Mouse (Mus musculus) layer of hippocampus, adult 2 months (tissue): ENCODE data around the gene Skil. TPM values are rescaled to one million over a fixed set of nuclear protein-coding genes. Genes with fewer than 3 reads are reported as not detected.
"Not testable (repeated sequence)": the region's sequence is repeated elsewhere in the genome, so short reads cannot be mapped to it uniquely, and the experiment has no call there.

Experiments
- DNase-seq, 2 experiments: peaks; one replicate each; pipeline ENCODE4 v3.0.0; 2022; ENCODE audit warnings: low spot score in 2 of 2
- H3K27ac ChIP-seq: fragments of 200-600 bp; 2 replicates; pipeline ENCODE4 v1.8.1; 2022
- H3K4me3 ChIP-seq: fragments of 200-600 bp; 2 replicates; pipeline ENCODE4 v1.8.1; 2022; ENCODE audit warnings: mild to moderate bottlenecking
- CTCF ChIP-seq: fragments of 200-600 bp; conservative IDR thresholded peaks from 2 replicates; pipeline ENCODE4 v1.8.1; 2022; ENCODE audit warnings: antibody characterized with exemption, mild to moderate bottlenecking, moderate library complexity
- total RNA-seq, 2 experiments: library from RNA; stranded (reverse); gene quantifications; 2 replicates each; pipeline ENCODE4 v1.2.3; 2021

Gene Skil
- total RNA-seq, 2 experiments from 2014 or later: 64.9 to 68.3 TPM

- Histone ChIP-seq H3K4me3 (peak overlapping the region; percentile 1; the same call in 1 of the 2 replicates), H3K27ac (peak overlapping the region; percentile 37; the same call in 1 of the 2 replicates)
- no peak for TF ChIP-seq CTCF
- no peak for DNase-seq
Observed at GRCm38 (mm10) chr3:31107674-31108073, 12.8 kb downstream of the Skil start.

GRCm38 (mm10) chr3:31109108-31109507 lies 14.2 kb downstream of the Skil start:
- Histone ChIP-seq H3K4me3 (no peak overlapping the region), H3K27ac (no peak overlapping the region)
- DNase-seq: no peak
- TF ChIP-seq CTCF: peak; percentile 72

- no peak for DNase-seq
- no peak for TF ChIP-seq CTCF
- Histone ChIP-seq H3K4me3 (no peak overlapping the region), H3K27ac (no peak overlapping the region)
Observed at GRCm38 (mm10) chr3:31123098-31123497, 28.2 kb downstream of the Skil start.

DNA sequence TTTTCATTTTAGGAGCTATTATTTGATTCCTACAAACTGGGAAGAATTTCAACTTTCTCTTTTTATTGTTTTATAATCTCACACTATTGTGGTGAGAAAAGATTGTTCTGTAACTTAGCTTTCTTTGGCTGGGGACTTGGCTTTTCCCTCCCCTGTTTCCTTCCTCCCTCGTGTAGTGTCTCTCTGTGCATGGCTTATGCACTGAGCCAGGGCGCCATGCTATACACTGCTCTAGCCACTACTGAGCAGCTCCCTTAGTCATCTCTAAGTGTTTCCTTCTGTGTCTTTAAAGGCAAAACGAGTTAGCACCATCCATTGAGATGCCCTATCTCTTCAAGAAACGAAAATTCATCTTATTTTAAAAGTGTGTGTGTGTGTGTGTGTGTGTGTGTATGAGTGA lies 31.4 kb downstream of the Skil start:
- Histone ChIP-seq H3K4me3 (no peak overlapping the region), H3K27ac (no peak overlapping the region)
- no peak for DNase-seq
- no peak for TF ChIP-seq CTCF

GRCm38 (mm10) chr3:31126848-31127247 lies 32.0 kb downstream of the Skil start:
- no peak overlapping the region for H3K4me3 ChIP-seq
- no peak for TF ChIP-seq CTCF
- H3K27ac ChIP-seq: no peak overlapping the region
- no peak for DNase-seq

DNA sequence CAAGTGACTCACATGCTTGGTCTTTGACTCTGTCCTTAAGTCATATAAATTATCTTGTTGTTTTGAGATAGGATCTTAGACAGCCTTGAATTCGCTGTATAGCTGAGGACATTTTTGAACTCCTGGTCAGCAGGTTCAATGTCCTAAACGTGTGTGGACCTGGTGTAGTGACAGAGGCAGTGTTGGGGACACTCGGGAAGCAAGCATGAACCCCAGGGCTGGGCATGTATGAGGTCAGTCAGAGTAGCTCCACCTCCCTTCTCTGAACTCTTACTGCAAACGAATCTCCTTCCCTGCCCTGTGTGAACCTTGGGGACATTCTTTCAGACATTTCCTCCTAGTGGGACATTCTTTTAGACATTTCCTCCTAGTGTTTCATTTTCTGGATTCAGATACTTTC lies 34.9 kb downstream of the Skil start:
- TF ChIP-seq CTCF: no peak
- Histone ChIP-seq H3K4me3 (no peak overlapping the region), H3K27ac (no peak overlapping the region)
- no peak for DNase-seq

- no peak for TF ChIP-seq CTCF
- DNase-seq: no peak
Observed at GRCm38 (mm10) chr3:31133664-31134063, 38.8 kb downstream of the Skil start.

DNA sequence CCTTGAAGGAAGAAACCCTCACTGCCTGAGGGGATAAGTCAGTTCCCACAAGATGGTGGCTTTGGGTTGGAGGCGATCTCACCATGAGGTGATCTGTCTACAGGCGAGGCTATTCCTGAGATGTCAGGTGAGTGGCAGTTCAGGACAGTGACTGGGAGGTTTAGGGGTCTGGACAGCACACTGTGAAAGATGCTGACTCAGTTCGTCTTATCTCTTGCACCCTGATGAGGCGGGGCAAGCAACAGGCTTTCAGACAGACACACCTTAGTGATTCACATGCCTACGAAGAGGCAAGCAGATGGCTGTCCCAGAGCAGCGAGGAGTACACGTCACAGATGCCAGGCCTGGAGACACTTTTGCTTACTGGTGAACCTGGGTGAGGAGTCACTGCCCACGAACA lies 39.4 kb downstream of the Skil start:
- no peak overlapping the region for H3K4me3 ChIP-seq
- no peak overlapping the region for H3K27ac ChIP-seq
- TF ChIP-seq CTCF: no peak
- no peak for DNase-seq

More at GRCm38 (mm10) chr3:31133664-31134063, 38.8 kb downstream of the Skil start:
- no peak overlapping the region for H3K27ac ChIP-seq
- H3K4me3 ChIP-seq: no peak overlapping the region

GRCm38 (mm10) chr3:31134696-31135095 lies 39.8 kb downstream of the Skil start:
- TF ChIP-seq CTCF: no peak
- Histone ChIP-seq H3K4me3 (no peak overlapping the region), H3K27ac (no peak overlapping the region)
- no peak for DNase-seq

GRCm38 (mm10) chr3:31136591-31136990 lies 41.7 kb downstream of the Skil start:
- H3K27ac ChIP-seq, H3K4me3 ChIP-seq, DNase-seq: not testable (repeated sequence)

- peak; percentile 83 for TF ChIP-seq CTCF
- DNase-seq: peak; percentile 60 to 82
- Histone ChIP-seq H3K27ac (no peak overlapping the region), H3K4me3 (no peak overlapping the region)
Observed at GRCm38 (mm10) chr3:31138454-31139424, 43.9 kb downstream of the Skil start.

DNA sequence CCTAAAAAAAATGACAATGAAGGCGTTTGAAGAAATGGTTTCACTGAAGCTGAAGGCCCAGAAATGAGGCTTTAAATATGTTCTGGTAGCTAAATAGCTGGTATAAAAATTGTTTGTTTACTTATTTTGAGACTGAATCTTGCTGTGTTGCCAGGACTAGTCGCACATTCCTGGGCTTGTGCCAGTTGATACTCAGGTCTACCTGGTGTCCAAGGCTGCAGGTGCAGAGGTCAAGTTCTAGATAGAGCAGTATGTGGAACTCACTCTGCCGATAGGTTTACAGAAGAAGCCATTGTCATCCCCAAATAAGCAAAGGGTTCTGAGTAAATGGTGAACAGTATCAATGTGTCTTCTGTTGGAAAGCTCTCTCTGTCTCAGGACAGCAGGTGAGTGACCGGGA lies 46.8 kb downstream of the Skil start:
- no peak for TF ChIP-seq CTCF
- DNase-seq: no peak
- H3K27ac ChIP-seq: no peak overlapping the region
- H3K4me3 ChIP-seq: no peak overlapping the region

DNA sequence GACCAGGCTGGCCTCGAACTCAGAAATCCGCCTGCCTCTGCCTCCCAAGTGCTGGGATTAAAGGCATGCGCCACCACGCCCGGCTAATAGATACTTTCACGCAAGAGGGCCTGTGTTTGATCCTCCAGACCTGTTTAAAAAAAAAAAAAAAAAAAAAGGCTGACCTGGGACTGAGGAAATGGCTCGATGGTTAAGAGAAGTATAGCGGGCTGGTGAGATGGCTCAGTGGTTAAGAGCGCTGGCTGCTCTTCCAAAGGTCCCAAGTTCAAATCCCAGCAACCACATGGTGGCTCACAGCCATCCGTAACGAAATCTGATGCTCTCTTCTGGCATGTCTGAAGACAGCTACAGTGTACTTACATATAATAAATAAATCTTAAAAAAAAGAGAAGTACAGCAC lies 50.4 kb downstream of the Skil start:
- H3K27ac ChIP-seq, H3K4me3 ChIP-seq, DNase-seq: not testable (repeated sequence)

DNA sequence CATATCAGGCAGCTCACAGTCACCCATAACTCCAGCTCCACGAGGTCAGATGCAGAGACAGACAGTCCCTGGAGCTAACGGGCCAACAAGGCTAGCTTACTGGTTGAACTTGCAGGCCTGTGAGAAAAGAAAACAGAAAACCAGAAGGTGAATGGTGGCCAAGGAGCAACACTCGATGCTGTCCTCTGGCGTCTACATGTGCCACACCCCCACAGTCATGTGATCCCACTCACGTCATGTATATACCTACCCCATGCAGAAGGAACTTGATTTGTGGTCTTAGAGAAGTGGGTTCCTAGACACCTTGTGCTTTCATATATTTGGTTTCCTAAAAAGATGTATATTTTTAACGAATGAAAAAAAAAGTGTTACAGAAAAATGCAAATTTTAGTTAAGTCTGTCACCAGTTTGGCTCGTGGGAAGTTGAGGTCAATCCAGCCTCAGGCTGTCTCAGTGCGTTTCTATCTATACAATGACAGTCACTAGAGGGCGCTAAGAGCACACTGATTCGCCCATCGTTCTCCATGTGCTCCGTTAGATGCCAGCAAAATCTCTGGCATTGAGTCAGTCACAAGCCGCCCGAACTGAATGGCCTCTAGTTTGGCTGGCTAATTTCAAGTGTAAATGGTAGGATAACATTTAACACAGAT lies 50.9 kb downstream of the Skil start:
- DNase-seq: peak; percentile 78 to 86
- peak; percentile 94 for TF ChIP-seq CTCF
- H3K4me3 ChIP-seq: no peak overlapping the region
- no peak overlapping the region for H3K27ac ChIP-seq
